Comparison of ENCODE assay signal across 8 mouse cellular contexts in genomic region chr12:69204052-69204833, GRCm38 (mm10). TPM values are rescaled to one million over a fixed set of nuclear protein-coding genes. Genes with fewer than 3 reads are reported as not detected.
A peak's percentile ranks its signal among the peaks of the same experiment; 100 is the strongest.
DNase-seq lines count a peak whose midpoint lies in the region; ATAC-seq and TF ChIP-seq lines count a peak whose summit lies in the region.

Gm49384 (minus strand) TSS chr12:69204267.

- intact Hi-C loops in heart, adult 2 months (cut with DNase I), result no loop called here

- H3K27ac ChIP-seq in heart, embryonic 14.5 days (replicated peaks in 1 of 2; ENCODE audit: control insufficient read depth in 1 of 2, insufficient read depth in 1 of 2, low read depth in 2 of 2, low read length in 2 of 2), result no peak within 1 kb of the TSS
- no peak within 1 kb of the TSS for H3K27ac ChIP-seq in heart, adult 2 months
- no peak within 1 kb of the TSS for H3K27ac ChIP-seq in midbrain, embryonic 12.5 days (replicated peaks)

- no peaks in the 10 kb centered on the region for H3K9me3 ChIP-seq in heart, embryonic 14.5 days (ENCODE audit: control insufficient read depth, low read length)
- no peaks in the 10 kb centered on the region for H3K9me3 ChIP-seq in midbrain, embryonic 12.5 days

- H3K36me3 ChIP-seq in heart, embryonic 14.5 days (ENCODE audit: control insufficient read depth, insufficient read depth, low read length), result peaks cover 61% of the 10 kb centered on the region
- 0 out of 2 replicates have a peak, but pooled peaks cover 3% of the 10 kb centered on the region for H3K36me3 ChIP-seq in heart, adult 2 months (ENCODE audit: control insufficient read depth, insufficient read depth, low read length)
- H3K36me3 ChIP-seq in midbrain, embryonic 12.5 days, result peaks cover 29% of the 10 kb centered on the region

- TF ChIP-seq EP300 in heart, adult 2 months (IDR thresholded peaks at IDR 0.05; ENCODE audit: insufficient read depth, low read depth, low read length), result no peak

- 0 out of 4 replicates have a peak, but pooled peaks cover 0 to under 1% of the 10 kb centered on the region in 2 experiments for H3K4me1 ChIP-seq in heart, embryonic 14.5 days (ENCODE audit: control insufficient read depth in 2 of 2, insufficient read depth in 2 of 2, low read length in 2 of 2)
- H3K4me1 ChIP-seq in heart, adult 2 months (ENCODE audit: control insufficient read depth, insufficient read depth, low read length), result no peaks in the 10 kb centered on the region
- peaks cover under 1% of the 10 kb centered on the region for H3K4me1 ChIP-seq in midbrain, embryonic 12.5 days

- H3K27me3 ChIP-seq in heart, embryonic 14.5 days (ENCODE audit: control insufficient read depth, insufficient read depth, low read length), result no peaks in the 10 kb centered on the region
- no peaks in the 10 kb centered on the region for H3K27me3 ChIP-seq in heart, adult 2 months (ENCODE audit: control insufficient read depth, insufficient read depth, low read length)
- no peaks in the 10 kb centered on the region for H3K27me3 ChIP-seq in midbrain, embryonic 12.5 days

- H3K79me2 ChIP-seq in heart, adult 2 months (replicated peaks; ENCODE audit: control insufficient read depth, insufficient read depth, low read length), result no peaks in the 10 kb centered on the region

- no peak for DNase-seq in heart, adult 2 months
- DNase-seq in NIH3T3 (ENCODE audit: low read depth), result peak; percentile 33
- DNase-seq in cerebellum, postnatal 14 days, result no peak
- DNase-seq in gastrocnemius, postnatal 4 days (ENCODE audit: low spot score in 2 of 2), result no peak
- DNase-seq in right cerebral cortex, adult 18-20 months, result no peak

- no peak within 1 kb of the TSS for H3K9ac ChIP-seq in heart, embryonic 14.5 days (ENCODE audit: low read length)
- no peak within 1 kb of the TSS for H3K9ac ChIP-seq in heart, adult 2 months (ENCODE audit: low read depth, low read length)
- H3K9ac ChIP-seq in midbrain, embryonic 12.5 days (replicated peaks), result no peak within 1 kb of the TSS

- 86% methylated on average over 16 of the region's 16 CpGs for WGBS in heart, embryonic 14.5 days
- 78% methylated on average over 16 of the region's 16 CpGs for WGBS in heart, adult 2 months
- 71% methylated on average over 16 of the region's 16 CpGs for WGBS in midbrain, embryonic 12.5 days

- TF ChIP-seq CTCF in heart, adult 2 months (IDR thresholded peaks at IDR 0.05), result no peak

- no peak within 1 kb of the TSS for H3K4me3 ChIP-seq in heart, embryonic 14.5 days (ENCODE audit: control insufficient read depth in 1 of 2, insufficient read depth in 1 of 2, low read depth in 1 of 2, low read length in 2 of 2)
- H3K4me3 ChIP-seq in heart, adult 2 months, result no peak within 1 kb of the TSS
- H3K4me3 ChIP-seq in midbrain, embryonic 12.5 days, result no peak within 1 kb of the TSS

- no peak within 1 kb of the TSS for H3K4me2 ChIP-seq in heart, embryonic 14.5 days (ENCODE audit: low read length)
- no peak within 1 kb of the TSS for H3K4me2 ChIP-seq in midbrain, embryonic 12.5 days (replicated peaks)

- no peak for TF ChIP-seq POLR2A in heart, adult 2 months (IDR thresholded peaks at IDR 0.05; ENCODE audit: insufficient read depth, low read depth, low read length)

- ATAC-seq in heart, embryonic 14.5 days (ENCODE audit: insufficient number of reproducible peaks, insufficient read depth, low FRiP score, low read depth), result no peak
- no peak for ATAC-seq in hematopoietic stem cell, adult 5-6 weeks (replicated peaks in 1 of 2; ENCODE audit: insufficient read depth in 1 of 2, low FRiP score in 2 of 2, low TSS enrichment in 1 of 2, low read depth in 1 of 2, poor library complexity in 2 of 2, severe bottlenecking in 2 of 2)
- 0 out of 2 replicates have a peak, but pooled peaks have one; percentile 27 for ATAC-seq in midbrain, embryonic 12.5 days (ENCODE audit: low FRiP score, low read depth)

RNA-seq across cellular contexts. Expression of gene Gm49384, which starts in this region (rescaled TPM):
- polyA plus RNA-seq in heart, embryonic 14.5 days (2014; fragmentation: Nextera tagmentation; extraction: Ambion mirVana), result 12.0 and 13.4 TPM in 2 replicates
- total RNA-seq in heart, adult 2 months (2021), result 1 to 10 TPM; 1.7 to 1.8 TPM
- polyA plus RNA-seq in heart, adult 2 months (2012; rRNA removed), result not detected in 2 replicates
- 11.4 and 17.4 TPM in 2 replicates for total RNA-seq in hematopoietic stem cell, adult 5-6 weeks (2017)
- polyA plus RNA-seq in midbrain, embryonic 12.5 days (2016; fragmentation: Nextera tagmentation; extraction: Ambion mirVana), result 23.9 and 25.6 TPM in 2 replicates
- total RNA-seq in gastrocnemius, postnatal 4 days (2021), result 1 to 10 TPM; 5.3 to 6.2 TPM

Comparison
In these comparisons a context has a peak if more than half of its experiments do, and no peak if none do; other contexts are left out.
1. RNA of gene Gm49384 (polyA plus RNA-seq): 23.9 to 25.6 TPM in midbrain, embryonic 12.5 days and 12.0 to 13.4 TPM in heart, embryonic 14.5 days; not detected in heart, adult 2 months; every median in the first group is over 10 times any median in the second.